Mouse (Mus musculus) neutrophil, adult 5-6 weeks (primary cell): ENCODE results near the gene Olfr243. TPM values are rescaled to one million over a fixed set of nuclear protein-coding genes. Genes with fewer than 3 reads are reported as not detected.
"Not testable (repeated sequence)": the region's sequence is repeated elsewhere in the genome, so short reads cannot be mapped to it uniquely, and the experiment has no call there.

ENCODE experiments used
- ATAC-seq: fragments of 151-379, 151-347 bp; 2 replicates; pipeline ENCODE4 v1.8.0; 2017; ENCODE audit warnings: mild to moderate bottlenecking, moderate TSS enrichment; ENCODE audit not compliant: insufficient number of reproducible peaks, poor library complexity, low FRiP score, severe bottlenecking; ENCODE audit errors: extremely low read depth
- total RNA-seq: library from RNA; stranded (forward); fragments of 200-1000 nt; gene quantifications from 2 replicates; pipeline ENCODE4 v1.2.3, GENCODE M21; 2017

Olfr243 gene
- total RNA-seq: 0.12 TPM in 1 of 2 replicates, not detected in the other

DNA sequence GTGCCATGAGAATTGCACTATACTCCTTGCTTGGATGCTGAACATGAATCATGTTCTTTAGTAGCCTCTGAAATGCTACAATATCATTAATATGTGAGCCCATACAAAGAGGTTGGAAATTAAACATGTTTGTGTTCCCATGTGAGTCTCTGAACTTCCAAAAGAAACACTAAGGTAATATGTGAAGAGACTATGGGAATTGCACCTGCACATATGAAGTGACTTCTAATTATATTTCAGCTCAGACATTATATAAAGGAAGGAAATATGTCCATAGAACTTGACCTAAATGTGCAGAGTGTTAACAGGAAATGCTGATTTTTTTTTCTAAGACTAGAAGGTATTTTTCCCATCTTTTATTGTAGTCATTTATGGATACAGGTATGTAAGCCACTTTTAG, at the start of gene Olfr243:
Olfr243 (plus strand) TSS at position 301 of the 400 bp plus-strand sequence.
- no peak for ATAC-seq

DNA sequence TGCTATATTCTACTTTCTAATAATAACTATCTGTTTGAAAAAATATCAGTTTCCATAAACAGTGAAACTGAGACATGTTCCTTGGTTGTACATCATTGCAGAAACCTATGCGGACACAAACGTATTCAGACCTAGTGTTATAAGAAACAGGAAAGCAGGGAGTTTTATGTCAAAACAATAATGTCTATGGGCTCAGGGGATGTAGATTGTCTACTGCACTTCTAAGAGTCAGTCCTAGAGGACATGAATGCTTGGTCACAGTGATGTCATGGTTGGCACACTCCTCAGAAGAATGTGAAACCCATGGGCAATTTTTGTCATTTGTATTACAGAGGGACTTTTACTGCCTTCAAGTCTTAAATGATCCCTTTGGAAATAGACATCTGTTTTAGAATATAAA, 43.4 kb upstream of the Olfr243 start, which contains the start of gene Olfr624:
Olfr624 (minus strand) TSS at position 101 of the 400 bp plus-strand sequence.
- no peak for ATAC-seq

GRCm38 (mm10) chr7:103682420-103682819, 32.1 kb upstream of the Olfr243 start, which contains the start of gene Olfr625-ps1:
Olfr625-ps1 (plus strand) TSS chr7:103682720.
- ATAC-seq: no peak

DNA sequence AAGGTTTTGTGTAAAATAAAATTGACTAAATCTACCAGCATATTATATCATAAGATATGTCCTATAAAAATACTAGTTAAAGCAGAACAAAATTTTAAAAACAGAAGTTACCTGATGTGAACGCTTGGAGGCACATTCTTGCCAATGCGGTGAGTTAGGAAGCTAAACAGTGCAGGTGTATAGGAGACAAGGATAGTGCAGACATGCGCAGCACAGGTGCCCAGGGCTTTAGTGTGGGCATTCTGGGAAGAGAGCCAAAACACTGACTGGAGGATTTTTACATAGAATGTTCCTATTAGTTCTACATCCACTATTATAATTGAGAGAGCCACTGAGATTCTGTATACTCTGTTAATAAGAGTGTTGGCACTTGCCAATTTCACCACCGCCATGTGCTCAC, 15.0 kb upstream of the Olfr243 start:
- no peak for ATAC-seq

DNA sequence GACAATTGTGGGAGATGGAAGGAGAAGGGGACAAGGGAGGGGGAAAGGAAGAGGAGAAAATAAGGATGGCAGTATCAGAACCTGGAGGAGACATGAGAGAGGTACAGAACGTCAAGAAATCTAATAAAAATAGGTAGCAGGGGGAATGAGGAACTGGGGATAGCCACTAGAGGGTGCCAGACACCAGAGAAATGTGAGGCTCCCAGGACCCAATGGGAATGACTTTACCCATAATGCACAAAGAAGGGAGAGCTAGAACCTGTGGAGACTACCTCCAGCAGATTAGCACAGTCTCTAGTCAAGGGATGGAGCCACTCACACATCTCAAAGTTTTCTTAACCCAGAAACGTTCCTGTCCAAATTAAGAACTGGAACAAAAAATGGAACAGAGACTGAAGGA, 2.4 kb upstream of the Olfr243 start:
- no peak for ATAC-seq

DNA sequence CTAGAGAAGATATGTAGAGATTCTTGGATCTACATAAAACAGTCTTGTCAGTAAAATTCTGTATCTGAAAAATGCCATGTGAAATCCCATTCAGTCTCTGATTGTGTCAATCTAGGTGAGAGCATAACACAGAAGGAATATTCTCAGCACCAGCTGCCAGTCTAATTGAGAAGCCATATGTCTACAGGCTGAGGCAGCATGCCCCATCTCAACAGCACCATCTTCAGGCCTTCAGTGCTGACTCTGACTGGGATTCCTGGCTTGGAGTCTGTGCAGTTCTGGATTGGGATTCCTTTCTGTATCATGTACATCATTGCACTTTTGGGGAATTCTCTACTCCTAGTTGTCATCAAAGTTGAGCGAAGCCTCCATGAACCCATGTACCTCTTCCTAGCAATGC, 1.9 kb downstream of the Olfr243 start:
- ATAC-seq: not testable (repeated sequence)

DNA sequence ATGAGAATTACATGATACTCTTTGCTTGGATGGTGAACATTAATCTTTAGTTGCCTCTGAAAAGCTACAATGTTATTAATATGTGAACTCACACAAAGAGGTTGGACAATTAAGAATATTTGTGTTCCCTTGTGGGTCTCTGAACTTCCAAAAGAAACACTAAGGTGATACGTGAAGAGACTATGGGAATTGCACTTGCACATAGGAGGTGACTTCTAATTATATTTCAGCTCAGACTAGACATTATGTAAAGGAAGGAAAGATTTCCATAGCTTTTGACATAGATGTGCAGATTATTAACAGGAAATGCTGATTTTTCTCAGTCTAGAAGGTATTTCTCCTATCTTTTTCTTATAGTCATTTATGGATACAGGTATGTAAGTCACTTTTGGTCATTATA, 15.6 kb downstream of the Olfr243 start, which contains the start of gene Olfr628:
Olfr628 (plus strand) TSS at position 301 of the 400 bp plus-strand sequence.
- no peak for ATAC-seq

DNA sequence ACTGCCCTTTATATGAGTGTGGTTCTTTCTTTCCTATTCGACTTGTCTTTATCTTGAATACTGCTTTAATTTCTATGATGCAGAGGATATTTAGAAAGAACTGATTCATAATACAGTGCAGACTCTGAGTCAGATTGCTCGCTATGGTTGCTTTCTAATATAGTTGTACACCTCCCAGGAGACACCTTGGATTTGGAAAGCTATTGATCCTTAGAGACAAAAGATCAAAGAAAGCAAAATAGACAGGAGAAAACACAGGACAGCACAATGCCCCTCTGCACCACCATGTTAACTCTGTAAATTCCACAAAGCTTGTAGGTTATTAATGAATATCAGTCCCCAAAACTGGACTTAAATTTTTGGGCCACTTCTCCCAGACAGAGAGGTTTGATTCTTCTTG, 30.4 kb downstream of the Olfr243 start, which contains the start of gene Olfr629:
Olfr629 (minus strand) TSS at position 101 of the 400 bp plus-strand sequence.
- ATAC-seq: no peak

DNA sequence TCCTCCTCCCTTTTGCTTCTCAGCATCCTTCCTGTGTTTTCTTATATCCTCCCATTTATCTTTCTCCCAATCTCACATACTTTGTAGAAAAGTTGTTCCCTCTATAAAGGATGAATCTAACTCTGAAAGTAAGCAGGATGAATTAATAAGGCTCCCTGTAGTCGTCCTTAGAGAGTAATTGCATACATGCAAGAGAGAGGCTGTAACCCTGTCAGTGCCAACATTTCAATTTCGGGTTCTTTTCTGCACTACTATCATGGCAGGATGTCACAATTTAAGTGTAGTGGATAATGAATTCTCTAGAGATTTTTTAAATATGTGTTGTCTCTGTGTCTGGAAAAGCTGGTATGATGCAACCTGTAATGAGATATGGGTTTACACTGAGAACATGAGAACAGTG, 42.8 kb downstream of the Olfr243 start, which contains the start of gene Olfr630:
Olfr630 (minus strand) TSS at position 101 of the 400 bp plus-strand sequence.
- no peak for ATAC-seq

DNA sequence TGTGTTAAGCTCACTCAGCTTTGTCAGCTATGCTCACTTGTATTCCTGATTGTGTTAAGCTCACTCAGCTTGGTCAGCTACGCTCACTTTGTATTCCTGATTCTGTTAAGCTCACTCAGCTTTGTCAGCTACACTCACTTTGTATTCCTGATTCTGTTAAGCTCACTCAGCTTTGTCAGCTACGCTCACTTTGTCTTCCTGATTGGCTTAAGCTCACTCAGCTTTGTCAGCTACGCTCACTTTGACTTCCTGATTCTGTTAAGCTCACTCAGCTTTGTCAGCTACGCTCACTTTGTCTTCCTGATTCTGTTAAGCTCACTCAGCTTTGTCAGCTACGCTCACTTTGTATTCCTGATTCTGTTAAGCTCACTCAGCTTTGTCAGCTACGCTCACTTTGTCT, 47.7 kb downstream of the Olfr243 start:
- not testable (repeated sequence) for ATAC-seq

DNA sequence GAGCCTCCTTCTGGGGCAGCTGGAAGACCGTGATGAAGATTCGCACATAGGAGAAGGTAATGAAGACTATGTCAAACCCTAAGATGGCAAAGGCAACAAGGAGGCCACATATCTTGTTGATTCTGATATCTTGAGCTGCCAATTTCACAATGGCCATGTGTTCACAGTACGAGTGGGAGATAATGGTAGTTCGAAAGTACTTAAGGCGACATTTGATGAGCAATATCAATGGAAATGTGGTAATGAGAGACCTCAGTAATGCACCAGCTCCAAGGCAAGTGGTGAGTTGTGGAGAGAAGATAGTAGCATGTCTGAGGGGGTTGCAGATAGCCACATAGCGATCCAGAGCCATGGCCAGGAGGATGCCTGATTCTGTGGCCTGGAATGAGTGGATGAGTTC, 53.2 kb downstream of the Olfr243 start:
- ATAC-seq: not testable (repeated sequence)

Other genes starting within 250 kb of the Olfr243 start
- gene Olfr608, start 244.8 kb upstream of the Olfr243 start, total RNA-seq: not detected in 2 replicates
- 0.12 TPM in 1 of 2 replicates, not detected in the other for gene Olfr609, start 216.6 kb upstream of the Olfr243 start, total RNA-seq
- gene Olfr610, start 202.5 kb upstream of the Olfr243 start, total RNA-seq: not detected in 2 replicates
- gene Olfr611, start 193.8 kb upstream of the Olfr243 start, total RNA-seq: not detected in 2 replicates
- not detected in 2 replicates for gene Olfr612, start 172.0 kb upstream of the Olfr243 start, total RNA-seq
- gene Olfr613, start 166.6 kb upstream of the Olfr243 start, total RNA-seq: not detected in 2 replicates
- not detected in 2 replicates for gene Olfr615, start 158.6 kb upstream of the Olfr243 start, total RNA-seq
- not detected in 2 replicates for gene Olfr616, start 145.5 kb upstream of the Olfr243 start, total RNA-seq
- gene Olfr617, start 141.6 kb upstream of the Olfr243 start, total RNA-seq: not detected in 2 replicates
- not detected in 2 replicates for gene Olfr618, start 124.6 kb upstream of the Olfr243 start, total RNA-seq
- gene Olfr619, start 114.1 kb upstream of the Olfr243 start, total RNA-seq: not detected in 2 replicates
- gene Olfr620, start 102.1 kb upstream of the Olfr243 start, total RNA-seq: 0.25 TPM in 1 of 2 replicates, not detected in the other
- not detected in 2 replicates for gene Olfr622, start 72.0 kb upstream of the Olfr243 start, total RNA-seq
- not detected in 2 replicates for gene Olfr623, start 51.0 kb upstream of the Olfr243 start, total RNA-seq
- gene Olfr624, start 43.5 kb upstream of the Olfr243 start, total RNA-seq: 0.12 TPM in 1 of 2 replicates, not detected in the other
- gene Olfr625-ps1, start 32.0 kb upstream of the Olfr243 start, total RNA-seq: not detected in 2 replicates
- not detected in 2 replicates for gene Olfr628, start 15.7 kb downstream of the Olfr243 start, total RNA-seq
- gene Olfr629, start 30.3 kb downstream of the Olfr243 start, total RNA-seq: not detected in 2 replicates
- gene Olfr630, start 42.7 kb downstream of the Olfr243 start, total RNA-seq: not detected in 2 replicates
- 0.23 TPM in 1 of 2 replicates, not detected in the other for gene Olfr69, start 56.9 kb downstream of the Olfr243 start, total RNA-seq
- gene Olfr68, start 65.0 kb downstream of the Olfr243 start, total RNA-seq: not detected in 2 replicates
- not detected in 2 replicates for gene Olfr67, start 77.2 kb downstream of the Olfr243 start, total RNA-seq
- gene Hbb-bt, start 99.3 kb downstream of the Olfr243 start, total RNA-seq: 1,968 and 2,313 TPM in 2 replicates
- 10,177 and 10,178 TPM in 2 replicates for gene Hbb-bs, start 113.4 kb downstream of the Olfr243 start, total RNA-seq
- gene Hbb-bh2, start 125.8 kb downstream of the Olfr243 start, total RNA-seq: not detected in 2 replicates
- not detected in 2 replicates for gene Hbb-bh1, start 128.5 kb downstream of the Olfr243 start, total RNA-seq
- gene Hbb-y, start 138.5 kb downstream of the Olfr243 start, total RNA-seq: not detected in 2 replicates
- gene Olfr66, start 171.6 kb downstream of the Olfr243 start, total RNA-seq: 0.12 TPM in 1 of 2 replicates, not detected in the other
- gene Olfr64, start 179.8 kb downstream of the Olfr243 start, total RNA-seq: not detected in 2 replicates
- gene Olfr65, start 188.8 kb downstream of the Olfr243 start, total RNA-seq: not detected in 2 replicates
- gene Olfr631, start 214.2 kb downstream of the Olfr243 start, total RNA-seq: not detected in 2 replicates
- not detected in 2 replicates for gene Olfr632, start 219.7 kb downstream of the Olfr243 start, total RNA-seq
- not detected in 2 replicates for gene Olfr633, start 229.8 kb downstream of the Olfr243 start, total RNA-seq